Comparison of ENCODE assay signal across 9 mouse cellular contexts in genomic region chr19:8663360-8663839, GRCm38 (mm10). TPM values are rescaled to one million over a fixed set of nuclear protein-coding genes. Genes with fewer than 3 reads are reported as not detected.
A peak's percentile ranks its signal among the peaks of the same experiment; 100 is the strongest.
DNase-seq lines count a peak whose midpoint lies in the region; ATAC-seq and TF ChIP-seq lines count a peak whose summit lies in the region.
"Had no signal": no experiment of that assay in that cellular context is flagged by ENCODE, and none has a peak within 500 bp of the region (broad histone marks: within the 10 kb centered on the region; RNA-seq: fewer than 3 reads in every experiment).

Gene Chrm1, plus strand, starts transcription at chr19:8663789.

- no peaks in the 10 kb centered on the region for H3K79me2 ChIP-seq in heart, adult 2 months (replicated peaks; ENCODE audit: control insufficient read depth, insufficient read depth, low read length)

- no peak for ATAC-seq in heart, embryonic 11.5 days (replicated peaks; ENCODE audit: insufficient number of reproducible peaks, low FRiP score, low TSS enrichment)
- ATAC-seq in intestine, embryonic 16.5 days = peak; percentile 17; the same call in 1 of the 2 replicates
- ATAC-seq in megakaryocyte progenitor cell, adult 5-6 weeks (replicated peaks; ENCODE audit: poor library complexity) = peak; percentile 29
- no peak for ATAC-seq in erythroid progenitor cell, adult 5-6 weeks (replicated peaks; ENCODE audit: low FRiP score, poor library complexity, severe bottlenecking)

- no peak within 1 kb of the TSS for H3K9ac ChIP-seq in heart, embryonic 11.5 days (ENCODE audit: low read depth, low read length)
- no peak within 1 kb of the TSS for H3K9ac ChIP-seq in heart, adult 2 months (ENCODE audit: low read depth, low read length)
- H3K9ac ChIP-seq in intestine, embryonic 16.5 days (ENCODE audit: low read depth, low read length) = no peak within 1 kb of the TSS

- DNase-seq in heart, adult 2 months = no peak
- no peak for DNase-seq in adrenal gland, postnatal 10 days
- no peak for DNase-seq in ovary, postnatal 10 days (ENCODE audit: low spot score)
- DNase-seq: cerebellum, adult 18-20 months had no signal

- TF ChIP-seq CTCF in heart, adult 2 months (IDR thresholded peaks at IDR 0.05) = no peak
- TF ChIP-seq CTCF in cortical plate, adult 2 months (IDR thresholded peaks at IDR 0.05; ENCODE audit: extremely low read depth, insufficient read depth, low read length) = no peak

- no peak for TF ChIP-seq EP300 in heart, adult 2 months (IDR thresholded peaks at IDR 0.05; ENCODE audit: insufficient read depth, low read depth, low read length)

- H3K4me3 ChIP-seq in heart, embryonic 11.5 days (ENCODE audit: low read depth, low read length) = no peak within 1 kb of the TSS
- no peak within 1 kb of the TSS for H3K4me3 ChIP-seq in heart, adult 2 months
- H3K4me3 ChIP-seq in cortical plate, adult 2 months (ENCODE audit: insufficient read depth, low read length) = peak within 1 kb of the TSS; percentile 53
- peak within 1 kb of the TSS; percentile 52; the same call in 1 of the 2 replicates for H3K4me3 ChIP-seq in intestine, embryonic 16.5 days (ENCODE audit: low read length)

- peak within 1 kb of the TSS; percentile 91 for H3K4me2 ChIP-seq in heart, embryonic 11.5 days
- peak within 1 kb of the TSS; percentile 99 for H3K4me2 ChIP-seq in intestine, embryonic 16.5 days (ENCODE audit: low read depth, low read length)

- WGBS in heart, embryonic 11.5 days (ENCODE audit: insufficient replicate concordance) = 78% methylated on average over 9 of the region's 9 CpGs
- WGBS in heart, adult 2 months = 65% methylated on average over 9 of the region's 9 CpGs
- 71% methylated on average over 9 of the region's 9 CpGs for WGBS in intestine, embryonic 16.5 days

- 0 out of 2 replicates have a peak, but pooled peaks cover 6% of the 10 kb centered on the region for H3K4me1 ChIP-seq in heart, embryonic 11.5 days (ENCODE audit: control insufficient read depth, insufficient read depth, low read length)
- no peaks in the 10 kb centered on the region for H3K4me1 ChIP-seq in heart, adult 2 months (ENCODE audit: control insufficient read depth, insufficient read depth, low read length)
- peaks cover 6% of the 10 kb centered on the region; the same call in 1 of the 2 replicates for H3K4me1 ChIP-seq in cortical plate, adult 2 months (ENCODE audit: control insufficient read depth, insufficient read depth, low read length)
- H3K4me1 ChIP-seq in intestine, embryonic 16.5 days (ENCODE audit: control insufficient read depth, insufficient read depth, low read length) = peaks cover 15% of the 10 kb centered on the region; the same call in 1 of the 2 replicates

- no peaks in the 10 kb centered on the region for H3K36me3 ChIP-seq in heart, embryonic 11.5 days (ENCODE audit: control insufficient read depth, insufficient read depth, low read length)
- no peaks in the 10 kb centered on the region for H3K36me3 ChIP-seq in heart, adult 2 months (ENCODE audit: control insufficient read depth, insufficient read depth, low read length)
- H3K36me3 ChIP-seq in intestine, embryonic 16.5 days (ENCODE audit: control insufficient read depth, insufficient read depth, low read length) = no peaks in the 10 kb centered on the region

- TF ChIP-seq POLR2A in heart, adult 2 months (IDR thresholded peaks at IDR 0.05; ENCODE audit: insufficient read depth, low read depth, low read length) = no peak
- no peak for TF ChIP-seq POLR2A in cortical plate, adult 2 months (IDR thresholded peaks at IDR 0.05; ENCODE audit: extremely low read depth, insufficient read depth, low read length)

- H3K9me3 ChIP-seq in heart, embryonic 11.5 days (replicated peaks; ENCODE audit: control insufficient read depth, low read length) = no peaks in the 10 kb centered on the region
- H3K9me3 ChIP-seq in intestine, embryonic 16.5 days (ENCODE audit: control insufficient read depth, low read length) = no peaks in the 10 kb centered on the region

- no peak within 1 kb of the TSS for H3K27ac ChIP-seq in heart, embryonic 11.5 days (ENCODE audit: low read depth, low read length)
- no peak within 1 kb of the TSS for H3K27ac ChIP-seq in heart, adult 2 months
- peak within 1 kb of the TSS; percentile 98 for H3K27ac ChIP-seq in cortical plate, adult 2 months (ENCODE audit: insufficient read depth, low read length)
- no peak within 1 kb of the TSS for H3K27ac ChIP-seq in intestine, embryonic 16.5 days (ENCODE audit: low read length)

- peaks cover 5% of the 10 kb centered on the region; the same call in 1 of the 2 replicates for H3K27me3 ChIP-seq in heart, embryonic 11.5 days (ENCODE audit: control insufficient read depth, insufficient read depth, low read length)
- H3K27me3 ChIP-seq in heart, adult 2 months (ENCODE audit: control insufficient read depth, insufficient read depth, low read length) = no peaks in the 10 kb centered on the region
- no peaks in the 10 kb centered on the region for H3K27me3 ChIP-seq in intestine, embryonic 16.5 days (replicated peaks; ENCODE audit: control insufficient read depth, insufficient read depth, low read length)

- intact Hi-C loops in heart, adult 2 months (cut with DNase I) = loop anchor here (2.0 kb wide), 1 partner anchor 19 kb away; no protein-coding TSS in a partner anchor

RNA-seq across cellular contexts. Expression of gene Chrm1, which starts in this region (rescaled TPM):
- 0.06 TPM in 1 of 2 replicates, not detected in the other for polyA plus RNA-seq in heart, embryonic 11.5 days (2014; fragmentation: Nextera tagmentation; extraction: Ambion mirVana)
- total RNA-seq in heart, adult 2 months (2021) = not detected
- polyA plus RNA-seq in heart, adult 2 months (2012; rRNA removed) = 0.09 and 0.21 TPM in 2 replicates
- polyA plus RNA-seq in cortical plate, adult 2 months (2012; rRNA removed) = 109 and 117 TPM in 2 replicates
- 1.2 TPM in 2 replicates for polyA plus RNA-seq in intestine, embryonic 16.5 days (2015; fragmentation: Nextera tagmentation; extraction: Ambion mirVana)
- total RNA-seq in megakaryocyte progenitor cell, adult 5-6 weeks (2015) = 0.02 TPM in 1 of 2 replicates, not detected in the other
- total RNA-seq in megakaryocyte progenitor cell, adult 5-6 weeks (2017) = not detected in 2 replicates
- 1 to 10 TPM; 2.1 to 2.5 TPM for total RNA-seq in adrenal gland, postnatal 10 days (2021)
- total RNA-seq in erythroid progenitor cell, adult 5-6 weeks (2015; ENCODE audit: low replicate concordance) = not detected in 2 replicates
- 0.26 TPM in 1 of 2 replicates, not detected in the other for total RNA-seq in erythroid progenitor cell, adult 5-6 weeks (2017; ENCODE audit: low replicate concordance)

Comparison
In these comparisons a context has a peak if more than half of its experiments do, and no peak if none do; other contexts are left out.
1. RNA of gene Chrm1 (polyA plus RNA-seq): 109 to 117 TPM in cortical plate, adult 2 months; 1.2 TPM in intestine, embryonic 16.5 days, 0.09 to 0.21 TPM in heart, adult 2 months and 0.06 TPM in heart, embryonic 11.5 days; every median in the first group is over 10 times any median in the second.
2. Peak in ATAC-seq in megakaryocyte progenitor cell, adult 5-6 weeks; RNA of the gene not detected or under 1 TPM.
3. H3K4me3 ChIP-seq: peak in cortical plate, adult 2 months (single experiment) and intestine, embryonic 16.5 days (single experiment); none in heart, embryonic 11.5 days (single experiment) and heart, adult 2 months (single experiment).